Mouse (Mus musculus): Measurements from ENCODE around the gene Dus1l.

GRCm38 (mm10) chr11:120785145-120785544 lies 11.1 kb downstream of the Dus1l start:
- no peak for TF ChIP-seq EP300 (IDR thresholded peaks at IDR 0.05; ENCODE audit: low read depth)
- no peak for TF ChIP-seq CTCF (IDR thresholded peaks at IDR 0.05; ENCODE audit: low read depth)

Measured in heart, postnatal 0 days (tissue).